Mouse (Mus musculus) cortical plate, adult 2 months (tissue): ENCODE measurements around the gene Nxnl1.

ENCODE experiments used
- CTCF ChIP-seq: fragments of 200-500 bp; IDR thresholded peaks from 2 replicates; pipeline ENCODE4 v1.5.1; 2011; ENCODE audit warnings: mild to moderate bottlenecking, control low read depth, low read length; ENCODE audit not compliant: insufficient read depth; ENCODE audit errors: extremely low read depth
- POLR2A ChIP-seq: fragments of 200-500 bp; IDR thresholded peaks from 2 replicates; pipeline ENCODE4 v1.6.1; 2011; ENCODE audit warnings: mild to moderate bottlenecking, low read length, control low read depth; ENCODE audit not compliant: insufficient read depth; ENCODE audit errors: extremely low read depth

GRCm38 (mm10) chr8:71558958-71559690 lies 7.3 kb downstream of the Nxnl1 start:
- no peak for TF ChIP-seq CTCF
- TF ChIP-seq POLR2A, result no peak
